Mouse (Mus musculus): ENCODE data around the gene 1700061G19Rik. TPM values are rescaled to one million over a fixed set of nuclear protein-coding genes. Genes with fewer than 3 reads are reported as not detected.

1700061G19Rik gene
- polyA plus RNA-seq, 1 experiment from 2014 or later: 0.43 TPM

- Histone ChIP-seq H3K4me1 (replicated peaks; ENCODE audit: control insufficient read depth, insufficient read depth, low read length) (peaks cover 11% of the 10 kb centered on the region), H3K9me3 (ENCODE audit: control insufficient read depth, low read length) (no peaks in the 10 kb centered on the region), H3K27me3 (ENCODE audit: control insufficient read depth, insufficient read depth, low read depth, low read length) (no peaks in the 10 kb centered on the region), H3K36me3 (ENCODE audit: control insufficient read depth, insufficient read depth, low read length) (peaks cover 3% of the 10 kb centered on the region; the same call in 1 of the 2 replicates), H3K4me2 (ENCODE audit: low read depth, low read length) (no peak overlapping the region), H3K9ac (ENCODE audit: low read length) (no peak overlapping the region), H3K4me3 (ENCODE audit: low read length) (no peak overlapping the region), H3K27ac (ENCODE audit: low read length) (no peak overlapping the region)
- no peak for ATAC-seq (ENCODE audit: low read depth)
Observed at GRCm38 (mm10) chr17:56929101-56929500, 53.8 kb downstream of the 1700061G19Rik start.

DNA sequence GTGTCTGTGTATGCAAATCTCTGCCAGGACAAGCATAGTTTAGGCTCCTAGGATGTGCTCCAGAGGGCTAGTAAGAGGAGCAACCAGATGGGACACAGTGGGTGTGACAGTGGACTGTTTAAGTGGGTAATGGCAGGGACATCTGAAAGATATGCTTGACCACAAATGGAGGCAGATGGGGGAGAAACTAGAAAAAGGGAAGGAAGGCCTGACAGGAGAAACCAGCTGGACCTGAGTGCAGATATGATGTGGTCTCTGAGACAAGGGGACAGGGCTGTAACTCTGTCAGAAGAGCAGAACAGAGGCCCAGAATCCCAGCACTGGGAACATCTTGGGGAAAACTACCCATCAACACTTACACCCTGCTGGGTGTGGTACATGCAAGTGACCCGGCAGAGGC lies 54.3 kb downstream of the 1700061G19Rik start:
- Histone ChIP-seq H3K4me3 (ENCODE audit: low read length) (no peak overlapping the region), H3K9me3 (ENCODE audit: control insufficient read depth, low read length) (no peaks in the 10 kb centered on the region), H3K9ac (ENCODE audit: low read length) (no peak overlapping the region), H3K36me3 (ENCODE audit: control insufficient read depth, insufficient read depth, low read length) (no peaks in the 10 kb centered on the region; the same call in 1 of the 2 replicates), H3K4me2 (ENCODE audit: low read depth, low read length) (no peak overlapping the region), H3K27ac (ENCODE audit: low read length) (no peak overlapping the region), H3K4me1 (replicated peaks; ENCODE audit: control insufficient read depth, insufficient read depth, low read length) (peaks cover 16% of the 10 kb centered on the region), H3K27me3 (ENCODE audit: control insufficient read depth, insufficient read depth, low read depth, low read length) (no peaks in the 10 kb centered on the region)
- ATAC-seq (ENCODE audit: low read depth): no peak
- WGBS: 81% methylated on average over 1 of the region's 1 CpGs

DNA sequence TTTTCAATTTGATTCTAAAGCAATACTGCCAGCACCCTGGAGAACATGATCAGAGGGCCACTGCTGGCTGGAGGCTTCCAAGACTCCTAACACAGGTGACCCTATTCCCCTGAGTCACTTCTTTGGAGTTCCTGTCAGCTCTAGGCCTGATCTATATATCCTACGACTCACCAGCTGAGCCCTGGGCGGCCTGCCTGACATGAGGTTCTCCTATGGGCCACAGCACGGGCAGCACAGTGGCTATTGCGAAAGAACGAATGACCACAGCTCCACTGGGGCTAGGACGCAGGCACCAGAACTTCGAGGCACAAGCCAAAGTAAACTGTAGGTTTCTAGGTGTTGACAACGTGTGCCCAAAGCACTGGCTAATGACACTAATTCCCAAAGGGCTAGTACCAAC lies 54.7 kb downstream of the 1700061G19Rik start:
- no peak overlapping the region for H3K27ac ChIP-seq (ENCODE audit: low read length)
- H3K4me2 ChIP-seq (ENCODE audit: low read depth, low read length): no peak overlapping the region
- H3K27me3 ChIP-seq (ENCODE audit: control insufficient read depth, insufficient read depth, low read depth, low read length): no peaks in the 10 kb centered on the region
- H3K36me3 ChIP-seq (ENCODE audit: control insufficient read depth, insufficient read depth, low read length): no peaks in the 10 kb centered on the region; the same call in 1 of the 2 replicates
- H3K4me3 ChIP-seq (ENCODE audit: low read length): no peak overlapping the region
- H3K9me3 ChIP-seq (ENCODE audit: control insufficient read depth, low read length): no peaks in the 10 kb centered on the region
- no peak for ATAC-seq (ENCODE audit: low read depth)
- no peak overlapping the region for H3K9ac ChIP-seq (ENCODE audit: low read length)
- H3K4me1 ChIP-seq (replicated peaks; ENCODE audit: control insufficient read depth, insufficient read depth, low read length): peaks cover 18% of the 10 kb centered on the region
- 80% methylated on average over 8 of the region's 8 CpGs for WGBS

DNA sequence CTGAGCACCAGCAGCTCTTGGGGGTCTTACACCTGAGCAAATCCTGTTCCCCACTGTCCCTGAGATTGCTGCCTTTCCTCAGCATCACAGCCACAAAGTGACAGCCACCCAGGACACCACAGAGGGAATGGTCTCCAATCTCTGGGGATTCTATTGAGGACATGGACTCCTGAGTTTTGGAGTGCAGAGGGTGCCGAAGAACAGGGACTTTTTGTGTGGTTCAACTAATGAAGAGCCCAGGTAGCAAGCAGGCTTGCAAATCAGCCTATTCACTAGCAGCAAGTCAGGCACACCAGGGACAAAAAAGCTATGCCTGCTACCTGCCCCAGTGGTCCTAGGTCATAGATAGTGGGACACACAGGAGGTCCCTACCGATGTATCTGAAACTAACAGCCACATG lies 58.1 kb downstream of the 1700061G19Rik start:
- H3K27me3 ChIP-seq (ENCODE audit: control insufficient read depth, insufficient read depth, low read depth, low read length): no peaks in the 10 kb centered on the region
- 85% methylated on average over 2 of the region's 2 CpGs for WGBS
- H3K9ac ChIP-seq (ENCODE audit: low read length): peak overlapping the region; percentile 11; the same call in 1 of the 2 replicates
- peaks cover 18% of the 10 kb centered on the region for H3K4me1 ChIP-seq (replicated peaks; ENCODE audit: control insufficient read depth, insufficient read depth, low read length)
- no peak for ATAC-seq (ENCODE audit: low read depth)
- H3K36me3 ChIP-seq (ENCODE audit: control insufficient read depth, insufficient read depth, low read length): no peaks in the 10 kb centered on the region
- H3K4me3 ChIP-seq (ENCODE audit: low read length): no peak overlapping the region
- H3K27ac ChIP-seq (ENCODE audit: low read length): no peak overlapping the region
- no peaks in the 10 kb centered on the region for H3K9me3 ChIP-seq (ENCODE audit: control insufficient read depth, low read length)
- peak overlapping the region; percentile 90; the same call in 1 of the 2 replicates for H3K4me2 ChIP-seq (ENCODE audit: low read depth, low read length)

GRCm38 (mm10) chr17:56934545-56935330 lies 59.5 kb downstream of the 1700061G19Rik start:
- ATAC-seq (ENCODE audit: low read depth): peak; percentile 63
- H3K27ac ChIP-seq (ENCODE audit: low read length): peak overlapping the region; percentile 57
- H3K9me3 ChIP-seq (ENCODE audit: control insufficient read depth, low read length): no peaks in the 10 kb centered on the region
- no peaks in the 10 kb centered on the region for H3K36me3 ChIP-seq (ENCODE audit: control insufficient read depth, insufficient read depth, low read length)
- peak overlapping the region; percentile 96 for H3K4me3 ChIP-seq (ENCODE audit: low read length)
- 1% methylated on average over 32 of the region's 45 CpGs for WGBS
- no peaks in the 10 kb centered on the region for H3K27me3 ChIP-seq (ENCODE audit: control insufficient read depth, insufficient read depth, low read depth, low read length)
- peak overlapping the region; percentile 90 for H3K4me2 ChIP-seq (ENCODE audit: low read depth, low read length)
- H3K9ac ChIP-seq (ENCODE audit: low read length): peak overlapping the region; percentile 94
- peaks cover 18% of the 10 kb centered on the region for H3K4me1 ChIP-seq (replicated peaks; ENCODE audit: control insufficient read depth, insufficient read depth, low read length)

DNA sequence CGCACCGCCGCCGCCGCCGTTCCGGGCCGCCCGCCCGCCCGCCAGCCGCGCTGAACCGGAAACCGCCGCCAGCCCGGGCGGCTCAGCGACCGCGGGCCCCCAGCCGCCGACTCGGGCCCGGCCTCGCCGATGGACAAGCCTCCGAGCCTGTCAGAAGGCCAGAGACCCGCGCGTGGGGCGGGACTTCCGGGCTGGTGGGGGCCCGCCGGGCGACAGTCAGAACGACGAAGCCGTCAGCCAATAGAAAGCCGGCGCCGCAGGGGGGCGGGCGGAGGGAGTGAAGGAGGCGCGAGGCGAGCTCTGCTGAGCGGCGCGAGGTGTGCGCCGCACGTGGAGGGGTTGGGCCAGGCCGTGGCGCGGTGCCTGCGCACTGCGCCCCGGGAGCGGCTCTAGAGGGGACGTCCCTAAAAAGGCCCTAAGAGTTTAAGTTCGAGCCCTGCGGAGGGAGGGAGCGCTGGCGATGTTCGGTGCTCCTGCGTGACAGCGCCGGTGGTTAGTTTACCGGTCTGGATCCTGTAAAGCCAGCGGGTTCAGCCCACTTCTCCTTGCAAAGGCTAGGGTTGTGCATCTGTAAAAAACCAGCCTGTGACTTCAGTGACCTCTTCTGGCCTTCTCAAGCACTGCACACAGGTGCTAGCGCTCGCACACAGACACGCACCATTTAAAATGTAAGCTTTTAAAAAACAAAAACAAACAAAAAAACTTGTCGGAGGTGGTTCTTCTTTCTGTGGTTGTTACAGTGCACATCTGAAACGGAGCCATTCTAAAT lies 60.3 kb downstream of the 1700061G19Rik start, which contains the start of gene Mllt1:
Mllt1 (minus strand) TSS at position 53 of the 769 bp plus-strand sequence.
- H3K9me3 ChIP-seq (ENCODE audit: control insufficient read depth, low read length): no peaks in the 10 kb centered on the region
- peak within 1 kb of the TSS; percentile 94 for H3K9ac ChIP-seq (ENCODE audit: low read length)
- peaks cover 18% of the 10 kb centered on the region for H3K4me1 ChIP-seq (replicated peaks; ENCODE audit: control insufficient read depth, insufficient read depth, low read length)
- peak within 1 kb of the TSS; percentile 96 for H3K4me3 ChIP-seq (ENCODE audit: low read length)
- peak; percentile 98 for ATAC-seq (ENCODE audit: low read depth)
- no peaks in the 10 kb centered on the region for H3K36me3 ChIP-seq (ENCODE audit: control insufficient read depth, insufficient read depth, low read length)
- peak within 1 kb of the TSS; percentile 90 for H3K4me2 ChIP-seq (ENCODE audit: low read depth, low read length)
- no peaks in the 10 kb centered on the region for H3K27me3 ChIP-seq (ENCODE audit: control insufficient read depth, insufficient read depth, low read depth, low read length)
- WGBS: 3% methylated on average over 68 of the region's 76 CpGs
- peak within 1 kb of the TSS; percentile 57 for H3K27ac ChIP-seq (ENCODE audit: low read length)

- H3K9me3 ChIP-seq (ENCODE audit: control insufficient read depth, low read length): no peaks in the 10 kb centered on the region
- no peak for ATAC-seq (ENCODE audit: low read depth)
- 93% methylated on average over 7 of the region's 7 CpGs for WGBS
Observed at GRCm38 (mm10) chr17:56936731-56937130, 61.5 kb downstream of the 1700061G19Rik start.

More at GRCm38 (mm10) chr17:56936731-56937130, 61.5 kb downstream of the 1700061G19Rik start:
- peaks cover 18% of the 10 kb centered on the region for H3K4me1 ChIP-seq (replicated peaks; ENCODE audit: control insufficient read depth, insufficient read depth, low read length)
- H3K4me3 ChIP-seq (ENCODE audit: low read length): no peak overlapping the region
- H3K27ac ChIP-seq (ENCODE audit: low read length): no peak overlapping the region
- H3K4me2 ChIP-seq (ENCODE audit: low read depth, low read length): no peak overlapping the region
- no peak overlapping the region for H3K9ac ChIP-seq (ENCODE audit: low read length)
- H3K27me3 ChIP-seq (ENCODE audit: control insufficient read depth, insufficient read depth, low read depth, low read length): no peaks in the 10 kb centered on the region
- no peaks in the 10 kb centered on the region for H3K36me3 ChIP-seq (ENCODE audit: control insufficient read depth, insufficient read depth, low read length)

Measured in lung, embryonic 16.5 days (tissue).